Mouse (Mus musculus): Measurements from ENCODE around the gene Rps9. TPM values are rescaled to one million over a fixed set of nuclear protein-coding genes. Genes with fewer than 3 reads are reported as not detected.

The Rps9 gene
- polyA plus RNA-seq (2012; rRNA removed): 3,051 and 3,338 TPM in 2 replicates

GRCm38 (mm10) chr7:3703879-3704441 is at the start of gene Rps9:
Rps9 (plus strand) TSS chr7:3703993.
- DNase-seq (ENCODE audit: low spot score): peak; percentile 86

DNA sequence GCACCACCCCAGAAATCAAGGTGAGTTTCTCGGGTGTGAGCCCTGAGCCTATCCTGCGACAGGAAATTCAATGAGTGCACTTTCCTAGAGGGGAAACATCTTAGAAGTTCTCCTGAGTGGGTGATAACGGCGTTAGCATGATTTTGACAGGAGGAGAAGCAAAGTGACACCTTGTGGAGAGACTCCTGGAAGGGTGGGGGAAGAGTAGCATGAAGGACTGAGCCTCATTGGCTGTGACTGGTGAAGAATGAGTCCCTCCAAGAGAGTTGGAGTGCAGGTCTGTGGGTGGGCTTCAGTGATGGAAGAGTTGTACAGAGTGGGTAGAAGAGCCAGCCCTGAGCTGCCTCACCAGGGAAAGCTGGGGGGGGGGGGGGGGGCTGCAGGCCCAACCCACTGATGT is 46.8 kb upstream of the Rps9 start:
- DNase-seq (ENCODE audit: low spot score): no peak

DNA sequence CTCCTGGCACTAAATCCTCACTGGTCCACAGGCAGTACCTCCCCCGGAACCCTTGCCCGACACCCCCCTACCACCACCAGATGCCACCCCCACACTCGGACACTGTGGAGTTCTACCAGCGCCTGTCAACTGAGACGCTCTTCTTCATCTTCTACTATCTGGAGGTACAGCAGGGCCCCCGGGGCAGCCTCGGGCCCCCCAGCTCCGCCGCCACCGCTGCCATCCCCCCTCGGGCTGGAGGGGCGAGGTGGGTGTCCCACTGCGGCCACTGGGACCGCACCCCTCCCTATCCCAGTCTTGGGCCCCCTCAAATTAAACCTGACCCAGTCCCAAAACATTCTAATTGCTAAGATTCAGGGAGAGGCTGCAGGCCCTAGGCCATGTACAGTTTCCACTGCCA is 45.2 kb upstream of the Rps9 start:
- no peak for DNase-seq (ENCODE audit: low spot score)

DNA sequence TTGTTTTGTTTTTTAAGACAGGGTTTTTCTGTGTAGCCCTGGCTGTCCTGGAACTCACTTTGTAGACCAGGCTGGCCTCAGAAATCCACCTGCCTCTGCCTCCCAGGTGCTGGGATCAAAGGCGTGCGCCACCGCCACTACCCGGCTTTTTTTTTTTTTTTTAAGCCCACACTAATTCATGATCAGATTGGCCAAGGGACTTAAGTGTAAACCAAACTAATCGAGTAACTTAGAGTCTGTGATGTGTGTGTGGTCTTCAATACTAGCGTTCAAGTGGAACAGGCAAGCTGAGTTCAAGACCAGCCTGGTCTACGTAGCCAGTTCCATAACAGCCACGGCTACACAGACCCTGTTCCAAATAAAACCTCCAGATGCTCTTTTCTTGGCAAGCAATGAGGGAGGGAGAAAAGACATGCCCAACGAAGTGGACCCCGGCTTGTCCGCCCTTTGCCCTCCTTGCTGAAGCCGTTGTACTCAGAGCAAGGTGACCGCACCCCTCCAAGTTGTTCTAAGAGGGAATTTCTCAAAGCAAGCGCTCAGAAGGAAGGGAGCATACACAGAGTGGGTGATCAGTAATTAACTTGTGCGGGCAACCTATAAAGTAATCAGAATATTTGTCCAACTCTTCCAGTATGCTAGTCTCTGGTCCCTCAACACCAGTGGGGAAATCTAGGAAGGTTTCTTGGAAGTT is 39.1 kb upstream of the Rps9 start:
- DNase-seq (ENCODE audit: low spot score): no peak

- peak; percentile 86 for DNase-seq (ENCODE audit: low spot score)
Measured at GRCm38 (mm10) chr7:3665215-3666114, 38.3 kb upstream of the Rps9 start, which contains the start of gene Leng1. Leng1 (minus strand) TSS chr7:3665840.

GRCm38 (mm10) chr7:3666921-3667391 is 36.8 kb upstream of the Rps9 start:
- no peak for DNase-seq (ENCODE audit: low spot score)

GRCm38 (mm10) chr7:3674507-3675227 is 29.1 kb upstream of the Rps9 start:
- peak; percentile 53 for DNase-seq (ENCODE audit: low spot score)

- no peak for DNase-seq (ENCODE audit: low spot score)
Measured at GRCm38 (mm10) chr7:3675228-3675548, 28.6 kb upstream of the Rps9 start.

DNA sequence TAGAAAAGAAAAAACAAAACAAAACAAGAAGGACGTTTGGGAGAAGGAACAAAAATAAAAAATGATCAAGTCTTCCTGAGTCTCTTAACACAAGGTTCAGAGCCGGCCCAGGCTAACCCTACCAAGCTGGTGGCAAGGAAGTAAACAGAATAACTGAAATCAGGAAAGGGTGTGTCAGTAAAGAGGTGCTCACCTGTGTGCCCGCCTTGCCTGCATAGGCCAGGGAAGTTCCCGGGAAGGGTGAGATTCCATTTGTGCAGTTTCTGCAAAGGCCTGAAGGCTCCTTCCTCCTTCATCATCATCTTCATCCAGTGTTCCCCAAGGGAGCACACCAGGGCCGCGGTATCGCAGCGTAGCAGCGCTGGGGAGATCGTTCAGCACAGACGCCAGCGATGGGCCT is 27.4 kb upstream of the Rps9 start:
- no peak for DNase-seq (ENCODE audit: low spot score)

GRCm38 (mm10) chr7:3677342-3677741 is 26.5 kb upstream of the Rps9 start, which contains the start of gene Tmc4:
Tmc4 (minus strand) TSS chr7:3677553.
- peak; percentile 49 for DNase-seq (ENCODE audit: low spot score)

- no peak for DNase-seq (ENCODE audit: low spot score)
Measured at GRCm38 (mm10) chr7:3683908-3684550, 19.8 kb upstream of the Rps9 start.

GRCm38 (mm10) chr7:3684698-3685097 is 19.1 kb upstream of the Rps9 start:
- no peak for DNase-seq (ENCODE audit: low spot score)

DNA sequence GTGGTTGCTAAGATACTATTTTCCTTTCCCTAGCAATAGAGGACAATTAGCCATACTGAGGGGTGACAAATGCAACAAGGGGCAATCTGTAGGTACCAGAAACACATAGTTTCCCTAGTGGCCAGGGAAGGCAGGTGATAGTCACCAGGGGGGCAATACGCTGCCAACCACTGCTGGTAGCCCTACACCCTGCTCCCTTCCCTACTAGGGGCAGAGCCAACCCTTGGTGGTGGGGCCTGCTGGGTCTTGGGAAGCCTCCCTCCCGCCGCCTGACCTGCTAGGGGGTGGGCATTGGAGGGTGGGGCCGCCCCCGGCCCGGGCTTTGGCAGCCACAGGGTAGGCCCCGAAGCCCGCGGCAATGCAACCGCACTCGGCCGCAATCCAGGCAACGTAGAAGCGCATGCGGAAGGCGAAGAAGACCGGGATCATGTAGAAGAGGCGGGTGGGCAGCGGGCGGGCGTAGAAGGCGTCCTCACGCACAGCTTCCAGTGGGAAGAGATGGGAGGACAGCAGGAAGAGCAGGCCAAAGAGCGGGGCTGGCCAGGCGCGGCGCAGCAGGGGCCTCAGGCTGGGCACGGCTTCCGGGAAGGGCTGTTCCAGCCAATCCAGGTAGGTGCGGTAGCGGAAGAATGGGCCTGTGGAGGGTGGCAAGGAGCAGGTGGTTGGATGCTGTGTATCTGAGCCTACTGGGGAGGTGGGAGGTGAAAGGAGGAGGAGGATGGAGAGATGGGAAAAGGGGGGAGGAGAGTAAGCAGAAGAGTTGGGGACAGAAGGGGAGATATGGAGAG is 18.2 kb upstream of the Rps9 start:
- DNase-seq (ENCODE audit: low spot score): no peak

DNA sequence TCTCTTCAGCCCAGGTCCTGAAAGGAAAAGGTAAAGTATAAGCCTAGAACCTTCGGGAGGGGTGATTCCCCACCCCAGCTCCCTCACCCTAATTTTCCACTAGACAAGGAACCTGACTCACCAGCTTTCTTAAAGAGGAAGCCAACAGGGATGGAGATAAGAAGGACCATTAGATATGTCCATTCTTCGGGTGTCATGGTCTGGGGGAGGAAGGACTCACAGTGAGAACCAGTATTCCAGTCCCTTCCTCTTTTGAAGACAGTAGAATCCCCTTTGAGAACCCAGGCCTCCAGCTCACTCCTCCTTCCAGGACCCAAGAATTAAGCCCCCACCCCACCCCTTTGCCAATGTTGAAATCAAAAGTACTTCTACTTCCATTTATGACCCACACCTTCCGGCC is 11.9 kb upstream of the Rps9 start:
- no peak for DNase-seq (ENCODE audit: low spot score)

DNA sequence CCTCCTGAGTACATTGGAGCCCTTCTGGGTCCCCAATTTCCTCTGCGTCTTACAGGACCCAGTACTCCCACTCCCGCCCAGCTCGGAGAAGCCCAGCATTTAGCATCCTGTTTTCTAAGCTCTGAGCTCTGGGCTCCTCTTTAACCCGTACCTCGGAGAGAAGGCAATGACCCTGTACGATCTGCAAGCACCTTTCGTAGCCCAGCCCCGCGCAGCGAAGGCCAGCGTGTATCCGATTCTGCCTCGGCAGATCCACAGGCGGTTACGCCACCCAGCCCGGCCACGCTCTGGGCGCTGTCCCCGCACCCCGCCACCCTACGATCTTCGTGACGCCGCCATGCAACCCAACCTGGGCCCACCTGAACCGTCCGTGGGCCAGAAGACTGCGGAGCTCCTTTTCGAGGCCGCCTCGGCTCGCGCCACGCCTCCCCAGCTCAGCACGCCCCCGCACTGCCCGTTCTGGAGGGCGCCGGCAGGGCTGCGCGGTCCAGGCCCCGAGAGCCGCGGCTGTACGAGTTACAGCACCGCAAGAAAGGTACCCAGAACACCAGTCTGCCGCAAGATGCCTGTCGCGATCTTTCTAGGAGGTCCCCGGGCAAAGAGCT is 11.3 kb upstream of the Rps9 start, which contains the start of gene Tsen34:
TSS of gene Tsen34 (plus strand) at position 482 of the 605 bp plus-strand sequence.
- no peak for DNase-seq (ENCODE audit: low spot score)

DNA sequence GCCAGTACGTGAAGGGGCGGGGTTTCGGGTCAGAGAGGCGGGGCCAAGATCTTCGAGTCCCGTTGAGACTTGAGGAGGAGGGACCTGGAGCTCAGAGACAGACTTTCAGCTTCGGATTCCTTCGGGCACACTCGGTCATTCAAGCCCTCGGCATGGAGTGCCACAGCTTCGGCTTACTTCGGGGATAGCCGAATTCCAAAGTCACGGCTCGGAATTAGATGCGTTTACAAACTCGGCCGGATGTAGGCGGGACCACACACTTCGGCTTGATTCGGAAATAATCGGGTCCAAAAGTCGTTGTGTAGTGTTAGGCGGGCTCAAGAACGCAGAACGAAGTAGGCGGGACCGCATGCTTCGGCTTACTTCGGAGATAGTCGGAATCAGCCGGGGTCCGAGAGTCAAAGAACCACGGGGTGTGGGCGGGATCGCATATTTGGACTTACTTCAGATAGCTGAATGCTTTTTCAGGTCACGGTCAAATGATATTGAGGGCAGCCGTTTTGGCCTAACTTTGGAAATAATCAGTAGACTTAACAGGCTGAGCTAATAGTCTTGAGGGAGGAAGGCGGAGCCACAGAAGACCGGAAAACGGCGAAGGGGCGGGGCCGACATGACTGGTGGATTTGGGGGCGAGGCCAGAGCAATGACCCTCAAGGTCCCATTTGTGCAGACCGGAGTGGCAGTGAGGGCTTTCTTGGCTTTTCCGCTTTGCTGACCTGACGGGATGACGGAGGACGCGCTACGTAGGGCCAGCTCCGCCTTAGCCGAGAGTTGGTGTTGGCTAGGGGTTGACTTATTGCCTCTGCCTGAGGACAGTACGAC is 10.6 kb upstream of the Rps9 start, which contains the start of gene Mboat7:
TSS of gene Mboat7 (minus strand) at position 537 of the 822 bp plus-strand sequence.
- DNase-seq (ENCODE audit: low spot score): peak; percentile 85

- DNase-seq (ENCODE audit: low spot score): peak; percentile 74
Measured at GRCm38 (mm10) chr7:3693809-3694075, 10.1 kb upstream of the Rps9 start.

- DNase-seq (ENCODE audit: low spot score): peak; percentile 52
Measured at GRCm38 (mm10) chr7:3694076-3694948, 9.5 kb upstream of the Rps9 start.

Measured in urinary bladder, adult 2 months (tissue).